Comparison of ENCODE assay signal across 12 mouse cellular contexts in genomic region chr14:62965342-62965741, GRCm38 (mm10). TPM values are rescaled to one million over a fixed set of nuclear protein-coding genes. Genes with fewer than 3 reads are reported as not detected.
A peak's percentile ranks its signal among the peaks of the same experiment; 100 is the strongest.
DNase-seq lines count a peak whose midpoint lies in the region; ATAC-seq and TF ChIP-seq lines count a peak whose summit lies in the region.
"Had no signal": no experiment of that assay in that cellular context is flagged by ENCODE, and none has a peak within 500 bp of the region (broad histone marks: within the 10 kb centered on the region; RNA-seq: fewer than 3 reads in every experiment).

No protein-coding gene starts in this region.

- TF ChIP-seq POLR2A in CH12.LX (IDR thresholded peaks at IDR 0.05; ENCODE audit: low read depth, low read length) = no peak

- H3K79me2 ChIP-seq in CH12.LX (replicated peaks; ENCODE audit: control insufficient read depth, extremely low read depth, insufficient read depth, poor library complexity, severe bottlenecking) = no peaks in the 10 kb centered on the region

- no peaks in the 10 kb centered on the region for H3K27me3 ChIP-seq in hindbrain, embryonic 15.5 days
- H3K27me3 ChIP-seq in hindbrain, embryonic 14.5 days (ENCODE audit: control insufficient read depth, insufficient read depth, low read length) = no peaks in the 10 kb centered on the region
- no peaks in the 10 kb centered on the region for H3K27me3 ChIP-seq in CH12.LX (replicated peaks)
- H3K27me3 ChIP-seq in limb, embryonic 12.5 days = no peaks in the 10 kb centered on the region
- H3K27me3 ChIP-seq: stomach, embryonic 15.5 days had no signal

- H3K36me3 ChIP-seq in hindbrain, embryonic 15.5 days = no peaks in the 10 kb centered on the region
- H3K36me3 ChIP-seq in hindbrain, embryonic 14.5 days (replicated peaks; ENCODE audit: control insufficient read depth, insufficient read depth) = no peaks in the 10 kb centered on the region
- H3K36me3 ChIP-seq in CH12.LX (replicated peaks in 1 of 2; ENCODE audit: control insufficient read depth in 1 of 2, insufficient read depth in 1 of 2, low read length in 1 of 2) = peaks cover 0 to 4% of the 10 kb centered on the region in 2 experiments
- H3K36me3 ChIP-seq in limb, embryonic 12.5 days = peaks cover 6% of the 10 kb centered on the region; the same call in 1 of the 2 replicates
- H3K36me3 ChIP-seq: stomach, embryonic 15.5 days had no signal

- WGBS in hindbrain, embryonic 15.5 days = 87% methylated on average over 5 of the region's 5 CpGs
- WGBS in hindbrain, embryonic 14.5 days = 88% methylated on average over 5 of the region's 5 CpGs
- WGBS in limb, embryonic 12.5 days = 72% methylated on average over 5 of the region's 5 CpGs

- TF ChIP-seq RAD21 in CH12.LX (IDR thresholded peaks at IDR 0.05; ENCODE audit: low read depth, low read length) = peak; percentile 57

- no peak overlapping the region for H3K9ac ChIP-seq in hindbrain, embryonic 15.5 days
- H3K9ac ChIP-seq in hindbrain, embryonic 14.5 days = no peak overlapping the region
- no peak overlapping the region for H3K9ac ChIP-seq in CH12.LX (ENCODE audit: insufficient read depth, low read depth)
- no peak overlapping the region for H3K9ac ChIP-seq in limb, embryonic 12.5 days (replicated peaks)
- H3K9ac ChIP-seq: stomach, embryonic 15.5 days had no signal

- peak; percentile 59 for ATAC-seq in cerebellum, adult (ENCODE audit: insufficient number of reproducible peaks, low FRiP score, low TSS enrichment)
- 0 out of 2 replicates have a peak, but pooled peaks have one; percentile 42 for ATAC-seq in hindbrain, embryonic 15.5 days (ENCODE audit: low FRiP score, low read depth)
- ATAC-seq in hindbrain, embryonic 14.5 days (ENCODE audit: low FRiP score) = no peak
- no peak for ATAC-seq in limb, embryonic 12.5 days (ENCODE audit: insufficient number of reproducible peaks, insufficient read depth, low FRiP score, low TSS enrichment, low read depth)

- H3K4me1 ChIP-seq in hindbrain, embryonic 15.5 days (replicated peaks) = peaks cover 13% of the 10 kb centered on the region
- H3K4me1 ChIP-seq in hindbrain, embryonic 14.5 days (replicated peaks; ENCODE audit: control insufficient read depth, insufficient read depth, low read length) = no peaks in the 10 kb centered on the region
- no peaks in the 10 kb centered on the region for H3K4me1 ChIP-seq in CH12.LX (ENCODE audit: control insufficient read depth in 1 of 2, insufficient read depth in 2 of 2)
- peaks cover 9% of the 10 kb centered on the region for H3K4me1 ChIP-seq in limb, embryonic 12.5 days (replicated peaks)
- H3K4me1 ChIP-seq: stomach, embryonic 15.5 days had no signal

- in situ Hi-C loops in CH12.LX (cut with MboI; ENCODE audit: low pct_ligation_motif_present, low pct_unique_long_range_greater_than_20kb, low sequenced_read_pairs) = no loop called here

- DNase-seq in cerebellum, adult 11-12 months = no peak
- DNase-seq in hindbrain, embryonic 14.5 days (ENCODE audit: low spot score) = no peak
- no peak for DNase-seq in CH12.LX (ENCODE audit: extremely low read depth)
- no peak for DNase-seq in left cerebral cortex, postnatal 36 days (ENCODE audit: low spot score in 2 of 2)
- no peak for DNase-seq in left cerebral cortex, postnatal 10 days (ENCODE audit: extremely low spot score in 1 of 2, low spot score in 2 of 2)
- DNase-seq: B cell, adult 2 months had no signal

- no peak overlapping the region for H3K4me3 ChIP-seq in hindbrain, embryonic 15.5 days
- no peak overlapping the region for H3K4me3 ChIP-seq in hindbrain, embryonic 14.5 days (replicated peaks; ENCODE audit: low read length)
- no peak overlapping the region for H3K4me3 ChIP-seq in CH12.LX (replicated peaks in 1 of 3; ENCODE audit: low read depth in 2 of 3, low read length in 2 of 3, poor library complexity in 1 of 3)
- H3K4me3 ChIP-seq in limb, embryonic 12.5 days (replicated peaks) = no peak overlapping the region

- no peak overlapping the region for H3K27ac ChIP-seq in hindbrain, embryonic 15.5 days (replicated peaks)
- H3K27ac ChIP-seq in hindbrain, embryonic 14.5 days = no peak overlapping the region
- H3K27ac ChIP-seq in CH12.LX (ENCODE audit: insufficient read depth, low read depth) = no peak overlapping the region
- H3K27ac ChIP-seq in limb, embryonic 12.5 days = no peak overlapping the region
- H3K27ac ChIP-seq: stomach, embryonic 15.5 days had no signal

- dilution Hi-C loops in CH12.LX (cut with MboI; ENCODE audit: extremely low pct_ligation_motif_present, extremely low pct_unique_long_range_greater_than_20kb, low sequenced_read_pairs) = no loop called here

- TF ChIP-seq EP300 in CH12.LX (IDR thresholded peaks at IDR 0.05; ENCODE audit: low read length) = no peak

- peak overlapping the region; percentile 49 for H3K4me2 ChIP-seq in hindbrain, embryonic 15.5 days
- H3K4me2 ChIP-seq in hindbrain, embryonic 14.5 days (replicated peaks) = no peak overlapping the region
- H3K4me2 ChIP-seq in CH12.LX (ENCODE audit: insufficient read depth, low read depth, poor library complexity, severe bottlenecking) = no peak overlapping the region
- peak overlapping the region; percentile 46; the same call in 1 of the 2 replicates for H3K4me2 ChIP-seq in limb, embryonic 12.5 days

- H3K9me3 ChIP-seq in hindbrain, embryonic 15.5 days = no peaks in the 10 kb centered on the region
- no peaks in the 10 kb centered on the region for H3K9me3 ChIP-seq in hindbrain, embryonic 14.5 days (ENCODE audit: control insufficient read depth, low read length)
- H3K9me3 ChIP-seq in CH12.LX (replicated peaks; ENCODE audit: low read length) = no peaks in the 10 kb centered on the region
- no peaks in the 10 kb centered on the region for H3K9me3 ChIP-seq in limb, embryonic 12.5 days
- H3K9me3 ChIP-seq: stomach, embryonic 15.5 days had no signal

- peak in 1 of 2 experiments; percentile 53; a peak in 2 of 4 replicates for TF ChIP-seq CTCF in CH12.LX (conservative IDR thresholded peaks at IDR 0.05 in 1 of 2, IDR thresholded peaks at IDR 0.05 in 1 of 2; ENCODE audit: low read depth in 2 of 2, low read length in 2 of 2)

- intact Hi-C loops in left cerebral cortex, postnatal 36 days (cut with DNase I) = no loop called here
- intact Hi-C loops in left cerebral cortex, postnatal 10 days (cut with DNase I) = no loop called here

TF ChIP-seq in CH12.LX, 34 proteins besides CTCF, POLR2A, EP300 and RAD21:
- TF ChIP-seq MYC (IDR thresholded peaks at IDR 0.05; ENCODE audit: low read depth, low read length) (no peak), JUND (conservative IDR thresholded peaks at IDR 0.05; ENCODE audit: low read depth, low read length) (no peak), MXI1 (IDR thresholded peaks at IDR 0.05; ENCODE audit: low read depth, low read length) (no peak), SMC3 (IDR thresholded peaks at IDR 0.05; ENCODE audit: low read depth, low read length) (peak; percentile 51), MAX (IDR thresholded peaks at IDR 0.05; ENCODE audit: low read length) (no peak)

RNA-seq across cellular contexts. Expression of gene Defb48, which starts 19.0 kb away (rescaled TPM):
- not detected in 2 replicates for polyA plus RNA-seq in hindbrain, embryonic 15.5 days (2015; fragmentation: Nextera tagmentation; extraction: Ambion mirVana)
- not detected in 2 replicates for polyA plus RNA-seq in hindbrain, embryonic 14.5 days (2014; fragmentation: Nextera tagmentation; extraction: Ambion mirVana)
- total RNA-seq in CH12.LX (2012; rRNA removed) (not detected in 2 replicates), CH12.LX (2014; rRNA removed) (not detected in 2 replicates)
- polyA plus RNA-seq in CH12.LX (2012; ENCODE audit: insufficient read length, low read depth) = not detected in 2 replicates
- polyA plus RNA-seq in limb, embryonic 12.5 days (2016; fragmentation: Nextera tagmentation; extraction: Ambion mirVana) = not detected in 2 replicates
- total RNA-seq in left cerebral cortex, postnatal 36 days (2021) = not detected
- not detected for total RNA-seq in left cerebral cortex, postnatal 10 days (2021)
- total RNA-seq: adrenal gland, adult 18-20 months; layer of hippocampus, adult 8-10 months had no signal
- polyA plus RNA-seq: stomach, embryonic 15.5 days had no signal

RNA-seq across cellular contexts. Expression of gene Defb47, which starts 32.5 kb away (rescaled TPM):
- polyA plus RNA-seq in hindbrain, embryonic 15.5 days (2015; fragmentation: Nextera tagmentation; extraction: Ambion mirVana) = not detected in 2 replicates
- not detected in 2 replicates for polyA plus RNA-seq in hindbrain, embryonic 14.5 days (2014; fragmentation: Nextera tagmentation; extraction: Ambion mirVana)
- total RNA-seq in CH12.LX (2012; rRNA removed) = not detected in 2 replicates
- not detected in 2 replicates for total RNA-seq in CH12.LX (2014; rRNA removed)
- not detected in 2 replicates for polyA plus RNA-seq in CH12.LX (2012; ENCODE audit: insufficient read length, low read depth)
- polyA plus RNA-seq in limb, embryonic 12.5 days (2016; fragmentation: Nextera tagmentation; extraction: Ambion mirVana) = not detected in 2 replicates
- not detected for total RNA-seq in left cerebral cortex, postnatal 36 days (2021)
- not detected for total RNA-seq in left cerebral cortex, postnatal 10 days (2021)
- total RNA-seq: adrenal gland, adult 18-20 months; layer of hippocampus, adult 8-10 months had no signal
- polyA plus RNA-seq: stomach, embryonic 15.5 days had no signal

RNA-seq across cellular contexts. Expression of gene Defb43, which starts 46.2 kb away (rescaled TPM):
- polyA plus RNA-seq in hindbrain, embryonic 15.5 days (2015; fragmentation: Nextera tagmentation; extraction: Ambion mirVana) = not detected in 2 replicates
- polyA plus RNA-seq in hindbrain, embryonic 14.5 days (2014; fragmentation: Nextera tagmentation; extraction: Ambion mirVana) = not detected in 2 replicates
- total RNA-seq in CH12.LX (2012; rRNA removed) (not detected in 2 replicates), CH12.LX (2014; rRNA removed) (not detected in 2 replicates)
- polyA plus RNA-seq in CH12.LX (2012; ENCODE audit: insufficient read length, low read depth) = not detected in 2 replicates
- polyA plus RNA-seq in limb, embryonic 12.5 days (2016; fragmentation: Nextera tagmentation; extraction: Ambion mirVana) = not detected in 2 replicates
- not detected for total RNA-seq in left cerebral cortex, postnatal 36 days (2021)
- not detected for total RNA-seq in left cerebral cortex, postnatal 10 days (2021)
- total RNA-seq: adrenal gland, adult 18-20 months; layer of hippocampus, adult 8-10 months had no signal
- polyA plus RNA-seq: stomach, embryonic 15.5 days had no signal

Comparison
In these comparisons a context has a peak if more than half of its experiments do, and no peak if none do; other contexts are left out.
1. ATAC-seq: peak in cerebellum, adult (single experiment) and hindbrain, embryonic 15.5 days (single experiment); none in hindbrain, embryonic 14.5 days (single experiment) and limb, embryonic 12.5 days (single experiment).
2. H3K4me2 ChIP-seq: peak in hindbrain, embryonic 15.5 days (single experiment) and limb, embryonic 12.5 days (single experiment); none in hindbrain, embryonic 14.5 days (single experiment) and CH12.LX (single experiment).